Mouse (Mus musculus) Patski (cell line): ENCODE measurements around the gene Mlx. TPM values are rescaled to one million over a fixed set of nuclear protein-coding genes. Genes with fewer than 3 reads are reported as not detected.
A peak's percentile ranks its signal among the peaks of the same experiment; 100 is the strongest.

ENCODE experiments used
- ATAC-seq: fragments of 100-300 bp; one replicate; pipeline ENCODE4 v1.8.0; 2021
- CTCF ChIA-PET: fragments of 350-600 bp; sonication (Branson Sonifier 250); formaldehyde crosslinking; loops from one replicate; lab custom pipeline; 2022; ENCODE audit warnings: inconsistent platforms; lab: Charles Lee
- POLR2A ChIA-PET: fragments of 350-600 bp; sonication (Branson Sonifier 250); formaldehyde crosslinking; loops from one replicate; lab custom pipeline; 2022; ENCODE audit warnings: antibody characterized with exemption, inconsistent platforms; lab: Charles Lee
- DNase-seq: peaks from one replicate; pipeline ENCODE4 v3.0.0-alpha.2; 2011; ENCODE audit warnings: low read depth, low spot score
- H3K27me3 ChIP-seq: fragments of 371-371 bp; one replicate; pipeline ENCODE4 v1.5.1; 2021
- CTCF ChIP-seq: fragments of 100-300 bp; IDR thresholded peaks from one replicate; pipeline ENCODE4 v1.5.1; 2021
- in situ Hi-C: fragments of 300-500 bp; cut with MboI; formaldehyde crosslinking; loops from 3 replicates; pipeline ENCODE4 v1.11.1; 2018; ENCODE audit warnings: low pct_unique_long_range_greater_than_20kb, mixed read lengths
- polyA plus RNA-seq: library from polyadenylated mRNA; unstranded; gene quantifications from one replicate; pipeline ENCODE4 v1.2.3, GENCODE M21; 2021

Gene Mlx
- polyA plus RNA-seq, 1 experiment from 2014 or later = 44.5 TPM

GRCm38 (mm10) chr11:101063676-101064327, 23.3 kb upstream of the Mlx start:
- ChIA-PET POLR2A (interaction anchor here (1.4 kb wide), 1 partner anchor 12 kb away, joined by 3 read pairs; no protein-coding TSS in a partner anchor), CTCF (no interaction called here)
- no peak for DNase-seq
- no peak for ATAC-seq
- in situ Hi-C loops = no loop called here
- no peaks in the 10 kb centered on the region for H3K27me3 ChIP-seq
- TF ChIP-seq CTCF = no peak

- no peak for TF ChIP-seq CTCF
- CTCF ChIA-PET = no interaction called here
- ATAC-seq (no peak), DNase-seq (no peak)
- in situ Hi-C loops = no loop called here
- POLR2A ChIA-PET = interaction anchor here (1.4 kb wide), 1 partner anchor 13 kb away, joined by 3 read pairs; no protein-coding TSS in a partner anchor
- no peaks in the 10 kb centered on the region for H3K27me3 ChIP-seq
Measured at GRCm38 (mm10) chr11:101064462-101064861, 22.6 kb upstream of the Mlx start.

- DNase-seq = no peak
- ChIA-PET POLR2A (interaction anchor here (0.8 kb wide), 1 partner anchor 168 kb away, joined by 4 read pairs; no protein-coding TSS in a partner anchor), CTCF (no interaction called here)
- H3K27me3 ChIP-seq = no peaks in the 10 kb centered on the region
- no peak for ATAC-seq
- in situ Hi-C loops = no loop called here
- TF ChIP-seq CTCF = no peak
Measured at GRCm38 (mm10) chr11:101065002-101065401, 22.1 kb upstream of the Mlx start.

- TF ChIP-seq CTCF = peak; percentile 97
- in situ Hi-C loops = no loop called here
- ATAC-seq (no peak), DNase-seq (no peak)
- H3K27me3 ChIP-seq = no peaks in the 10 kb centered on the region
- POLR2A ChIA-PET = no interaction called here
- CTCF ChIA-PET = interaction anchor here (0.6 to 2.4 kb wide), 9 partner anchors 10 to 110 kb away, joined by 3 to 6 read pairs (median 3); no protein-coding TSS in a partner anchor
Measured at GRCm38 (mm10) chr11:101066549-101067412, 20.3 kb upstream of the Mlx start.

- in situ Hi-C loops = no loop called here
- DNase-seq (peak; percentile 77), ATAC-seq (peak; percentile 87)
- POLR2A ChIA-PET = interaction anchor here (0.5 to 2.9 kb wide), 5 partner anchors 11 to 103 kb away, joined by 3 to 13 read pairs (median 5); partner anchors contain the start of gene Coasy
- CTCF ChIA-PET = interaction anchor here (0.7 to 2.4 kb wide), 7 partner anchors 11 to 111 kb away, joined by 3 to 5 read pairs (median 4); partner anchors contain the start of gene Mlx
- no peaks in the 10 kb centered on the region for H3K27me3 ChIP-seq
- no peak for TF ChIP-seq CTCF
Measured at GRCm38 (mm10) chr11:101069391-101070188, 17.5 kb upstream of the Mlx start, which contains the start of gene Naglu. TSS of gene Naglu (plus strand) at chr11:101070012.

- in situ Hi-C loops = no loop called here
- POLR2A ChIA-PET = interaction anchor here (1.8 to 2.9 kb wide), 3 partner anchors 11 to 103 kb away, joined by 4 to 13 read pairs (median 8); partner anchors contain the start of gene Coasy
- DNase-seq (no peak), ATAC-seq (peak; percentile 24)
- TF ChIP-seq CTCF = no peak
- H3K27me3 ChIP-seq = no peaks in the 10 kb centered on the region
- CTCF ChIA-PET = interaction anchor here (0.7 to 1.4 kb wide), 3 partner anchors 87 to 106 kb away, joined by 3 to 4 read pairs (median 4); no protein-coding TSS in a partner anchor
Measured at GRCm38 (mm10) chr11:101070189-101070527, 16.9 kb upstream of the Mlx start.

GRCm38 (mm10) chr11:101070987-101071386, 16.1 kb upstream of the Mlx start:
- ATAC-seq (no peak), DNase-seq (no peak)
- in situ Hi-C loops = no loop called here
- CTCF ChIA-PET = interaction anchor here (0.8 to 1.1 kb wide), 2 partner anchors 88 to 100 kb away, joined by 3 read pairs; partner anchors contain the start of gene Plekhh3
- POLR2A ChIA-PET = interaction anchor here (1.7 to 2.9 kb wide), 3 partner anchors 10 to 23 kb away, joined by 4 to 13 read pairs (median 4); partner anchors contain the start of gene Coasy
- no peak for TF ChIP-seq CTCF
- no peaks in the 10 kb centered on the region for H3K27me3 ChIP-seq

- in situ Hi-C loops = no loop called here
- ChIA-PET CTCF (interaction anchor here (1.1 kb wide), 1 partner anchor 99 kb away, joined by 3 read pairs; the partner anchor contains the start of gene Plekhh3), POLR2A (interaction anchor here (1.7 kb wide), 1 partner anchor 12 kb away, joined by 4 read pairs; no protein-coding TSS in a partner anchor)
- no peaks in the 10 kb centered on the region for H3K27me3 ChIP-seq
- ATAC-seq (no peak), DNase-seq (no peak)
- TF ChIP-seq CTCF = no peak
Measured at GRCm38 (mm10) chr11:101071810-101072428, 15.2 kb upstream of the Mlx start.

- H3K27me3 ChIP-seq = no peaks in the 10 kb centered on the region
- no peak for TF ChIP-seq CTCF
- ATAC-seq = no peak
- in situ Hi-C loops = no loop called here
- CTCF ChIA-PET = no interaction called here
- POLR2A ChIA-PET = no interaction called here
- DNase-seq = no peak
Measured at GRCm38 (mm10) chr11:101078121-101078520, 9.0 kb upstream of the Mlx start, which contains the start of gene Hsd17b1. TSS of gene Hsd17b1 (plus strand) at chr11:101078411.
